Mouse (Mus musculus): ENCODE data around the gene Ereg. TPM values are rescaled to one million over a fixed set of nuclear protein-coding genes. Genes with fewer than 3 reads are reported as not detected.

Ereg gene
- polyA plus RNA-seq, 1 experiment: 0.03 TPM

GRCm38 (mm10) chr5:91124140-91124539 lies 49.7 kb downstream of the Ereg start:
- Histone ChIP-seq H3K36me3 (ENCODE audit: control insufficient read depth, insufficient read depth, low read length) (no peaks in the 10 kb centered on the region), H3K27ac (ENCODE audit: insufficient read depth, low read depth, low read length) (no peak overlapping the region), H3K4me3 (ENCODE audit: insufficient read depth, low read depth, low read length) (no peak overlapping the region), H3K4me1 (ENCODE audit: control insufficient read depth, insufficient read depth, low read length) (no peaks in the 10 kb centered on the region), H3K27me3 (replicated peaks; ENCODE audit: control insufficient read depth, insufficient read depth, low read length) (no peaks in the 10 kb centered on the region)
- WGBS: 57% methylated on average over 2 of the region's 2 CpGs
- TF ChIP-seq POLR2A (IDR thresholded peaks at IDR 0.05; ENCODE audit: low read depth, low read length) (no peak), CTCF (conservative IDR thresholded peaks at IDR 0.05; ENCODE audit: insufficient read depth, insufficient read length, low read depth, low read length) (no peak)
- no peak for DNase-seq

GRCm38 (mm10) chr5:91126623-91127022 lies 52.2 kb downstream of the Ereg start:
- WGBS: 65% methylated on average over 1 of the region's 1 CpGs
- no peak for TF ChIP-seq CTCF (conservative IDR thresholded peaks at IDR 0.05; ENCODE audit: insufficient read depth, insufficient read length, low read depth, low read length)

GRCm38 (mm10) chr5:91134961-91135360 lies 60.5 kb downstream of the Ereg start:
- Histone ChIP-seq H3K36me3 (ENCODE audit: control insufficient read depth, insufficient read depth, low read length) (no peaks in the 10 kb centered on the region), H3K4me1 (ENCODE audit: control insufficient read depth, insufficient read depth, low read length) (no peaks in the 10 kb centered on the region), H3K27ac (ENCODE audit: insufficient read depth, low read depth, low read length) (no peak overlapping the region), H3K4me3 (ENCODE audit: insufficient read depth, low read depth, low read length) (no peak overlapping the region), H3K27me3 (replicated peaks; ENCODE audit: control insufficient read depth, insufficient read depth, low read length) (no peaks in the 10 kb centered on the region)
- DNase-seq: no peak
- WGBS: 41% methylated on average over 1 of the region's 1 CpGs
- TF ChIP-seq POLR2A (IDR thresholded peaks at IDR 0.05; ENCODE audit: low read depth, low read length) (no peak), CTCF (conservative IDR thresholded peaks at IDR 0.05; ENCODE audit: insufficient read depth, insufficient read length, low read depth, low read length) (no peak)

More at GRCm38 (mm10) chr5:91126623-91127022, 52.2 kb downstream of the Ereg start:
- H3K27ac ChIP-seq (ENCODE audit: insufficient read depth, low read depth, low read length): no peak overlapping the region
- H3K27me3 ChIP-seq (replicated peaks; ENCODE audit: control insufficient read depth, insufficient read depth, low read length): no peaks in the 10 kb centered on the region
- H3K36me3 ChIP-seq (ENCODE audit: control insufficient read depth, insufficient read depth, low read length): no peaks in the 10 kb centered on the region
- no peak for DNase-seq
- no peaks in the 10 kb centered on the region for H3K4me1 ChIP-seq (ENCODE audit: control insufficient read depth, insufficient read depth, low read length)
- no peak overlapping the region for H3K4me3 ChIP-seq (ENCODE audit: insufficient read depth, low read depth, low read length)

- no peaks in the 10 kb centered on the region for H3K27me3 ChIP-seq (replicated peaks; ENCODE audit: control insufficient read depth, insufficient read depth, low read length)
- no peak for DNase-seq
- no peak overlapping the region for H3K27ac ChIP-seq (ENCODE audit: insufficient read depth, low read depth, low read length)
- no peak for TF ChIP-seq POLR2A (IDR thresholded peaks at IDR 0.05; ENCODE audit: low read depth, low read length)
- no peak for TF ChIP-seq CTCF (conservative IDR thresholded peaks at IDR 0.05; ENCODE audit: insufficient read depth, insufficient read length, low read depth, low read length)
- no peaks in the 10 kb centered on the region for H3K36me3 ChIP-seq (ENCODE audit: control insufficient read depth, insufficient read depth, low read length)
- H3K4me3 ChIP-seq (ENCODE audit: insufficient read depth, low read depth, low read length): peak overlapping the region; percentile 41
- WGBS: 13% methylated on average over 7 of the region's 7 CpGs
- H3K4me1 ChIP-seq (ENCODE audit: control insufficient read depth, insufficient read depth, low read length): no peaks in the 10 kb centered on the region
Observed at GRCm38 (mm10) chr5:91138970-91139369, 64.5 kb downstream of the Ereg start.

- peak; percentile 40 for DNase-seq
- H3K36me3 ChIP-seq (ENCODE audit: control insufficient read depth, insufficient read depth, low read length): no peaks in the 10 kb centered on the region
- no peak for TF ChIP-seq POLR2A (IDR thresholded peaks at IDR 0.05; ENCODE audit: low read depth, low read length)
- TF ChIP-seq CTCF (conservative IDR thresholded peaks at IDR 0.05; ENCODE audit: insufficient read depth, insufficient read length, low read depth, low read length): peak; percentile 10; the same call in 1 of the 2 replicates
- H3K4me1 ChIP-seq (ENCODE audit: control insufficient read depth, insufficient read depth, low read length): no peaks in the 10 kb centered on the region
- under 1% methylated on average over 44 of the region's 44 CpGs for WGBS
- H3K4me3 ChIP-seq (ENCODE audit: insufficient read depth, low read depth, low read length): peak within 1 kb of the TSS; percentile 41
- no peaks in the 10 kb centered on the region for H3K27me3 ChIP-seq (replicated peaks; ENCODE audit: control insufficient read depth, insufficient read depth, low read length)
- no peak within 1 kb of the TSS for H3K27ac ChIP-seq (ENCODE audit: insufficient read depth, low read depth, low read length)
Observed at GRCm38 (mm10) chr5:91139446-91139873, 65.0 kb downstream of the Ereg start, which contains the start of gene Areg. Areg (plus strand) TSS chr5:91139599.

- Histone ChIP-seq H3K27ac (ENCODE audit: insufficient read depth, low read depth, low read length) (no peak overlapping the region), H3K4me1 (ENCODE audit: control insufficient read depth, insufficient read depth, low read length) (no peaks in the 10 kb centered on the region), H3K36me3 (ENCODE audit: control insufficient read depth, insufficient read depth, low read length) (no peaks in the 10 kb centered on the region), H3K27me3 (replicated peaks; ENCODE audit: control insufficient read depth, insufficient read depth, low read length) (no peaks in the 10 kb centered on the region), H3K4me3 (ENCODE audit: insufficient read depth, low read depth, low read length) (no peak overlapping the region)
- WGBS: 62% methylated on average over 13 of the region's 13 CpGs
- DNase-seq: no peak
- TF ChIP-seq POLR2A (IDR thresholded peaks at IDR 0.05; ENCODE audit: low read depth, low read length) (no peak), CTCF (conservative IDR thresholded peaks at IDR 0.05; ENCODE audit: insufficient read depth, insufficient read length, low read depth, low read length) (no peak)
Observed at GRCm38 (mm10) chr5:91140896-91141448, 66.5 kb downstream of the Ereg start.

Other genes starting within 250 kb of the Ereg start
- 0.69 and 1.6 TPM in 2 replicates for gene Cxcl1, start 183.4 kb upstream of the Ereg start, polyA plus RNA-seq (2012; rRNA removed)
- 0.42 and 1.1 TPM in 2 replicates for gene Cxcl2, start 170.8 kb upstream of the Ereg start, polyA plus RNA-seq (2012; rRNA removed)
- 23.4 and 45.0 TPM in 2 replicates for gene Mthfd2l, start 143.5 kb upstream of the Ereg start, polyA plus RNA-seq (2012; rRNA removed)
- gene Epgn, start 47.2 kb upstream of the Ereg start, polyA plus RNA-seq (2012; rRNA removed): not detected in 2 replicates
- not detected in 2 replicates for gene Areg, start 65.0 kb downstream of the Ereg start, polyA plus RNA-seq (2012; rRNA removed)